Mouse (Mus musculus): ENCODE measurements at regions not wholly inside any gene's neighbourhood (a gene's known extent, or its start where the extent isn't known, plus 50 kb on each side); places are given as distances from the start of the nearest gene placed in this dataset.
A peak's percentile ranks its signal among the peaks of the same experiment; 100 is the strongest.

GRCm38 (mm10) chr14:120135198-120135597 lies 93.0 kb upstream of the Oxgr1 start:
- H3K9ac ChIP-seq, result no peak overlapping the region
- H3K27ac ChIP-seq (replicated peaks), result no peak overlapping the region
- ATAC-seq (ENCODE audit: insufficient read depth), result no peak
- 0 out of 2 replicates have a peak, but pooled peaks cover 4% of the 10 kb centered on the region for H3K4me1 ChIP-seq (replicated peaks)
- H3K4me2 ChIP-seq, result no peak overlapping the region
- H3K9me3 ChIP-seq (replicated peaks), result no peaks in the 10 kb centered on the region
- no peak overlapping the region for H3K4me3 ChIP-seq (replicated peaks)
- no peaks in the 10 kb centered on the region for H3K36me3 ChIP-seq (replicated peaks)
- 36% methylated on average over 5 of the region's 5 CpGs for WGBS (ENCODE audit: insufficient replicate concordance)
- no peaks in the 10 kb centered on the region for H3K27me3 ChIP-seq

- Histone ChIP-seq H3K4me1 (replicated peaks) (0 out of 2 replicates have a peak, but pooled peaks cover 4% of the 10 kb centered on the region), H3K27ac (replicated peaks) (no peak overlapping the region), H3K9me3 (replicated peaks) (no peaks in the 10 kb centered on the region), H3K4me3 (replicated peaks) (no peak overlapping the region), H3K27me3 (no peaks in the 10 kb centered on the region), H3K9ac (no peak overlapping the region), H3K36me3 (replicated peaks) (no peaks in the 10 kb centered on the region), H3K4me2 (no peak overlapping the region)
- no peak for ATAC-seq (ENCODE audit: insufficient read depth)
- WGBS (ENCODE audit: insufficient replicate concordance), result 71% methylated on average over 8 of the region's 8 CpGs
These were observed 94.5 kb upstream of the Oxgr1 start for GRCm38 (mm10) chr14:120136736-120137135.

- Histone ChIP-seq H3K9ac (no peak overlapping the region), H3K27ac (replicated peaks) (0 out of 2 replicates have a peak overlapping the region, but pooled peaks have one; percentile 19), H3K4me2 (peak overlapping the region; percentile 53), H3K4me1 (replicated peaks) (0 out of 2 replicates have a peak, but pooled peaks cover 4% of the 10 kb centered on the region), H3K4me3 (replicated peaks) (peak overlapping the region; percentile 30), H3K27me3 (no peaks in the 10 kb centered on the region), H3K36me3 (replicated peaks) (no peaks in the 10 kb centered on the region), H3K9me3 (replicated peaks) (no peaks in the 10 kb centered on the region)
- ATAC-seq (ENCODE audit: insufficient read depth), result peak; percentile 80
- under 1% methylated on average over 21 of the region's 21 CpGs for WGBS (ENCODE audit: insufficient replicate concordance)
These were observed 95.5 kb upstream of the Oxgr1 start for GRCm38 (mm10) chr14:120137680-120138136.

GRCm38 (mm10) chr14:120138546-120138945 lies 96.3 kb upstream of the Oxgr1 start:
- no peak overlapping the region for H3K4me3 ChIP-seq (replicated peaks)
- 0 out of 2 replicates have a peak, but pooled peaks cover 4% of the 10 kb centered on the region for H3K4me1 ChIP-seq (replicated peaks)
- H3K9me3 ChIP-seq (replicated peaks), result no peaks in the 10 kb centered on the region
- H3K9ac ChIP-seq, result no peak overlapping the region
- no peak overlapping the region for H3K4me2 ChIP-seq
- no peaks in the 10 kb centered on the region for H3K36me3 ChIP-seq (replicated peaks)
- WGBS (ENCODE audit: insufficient replicate concordance), result 49% methylated on average over 5 of the region's 5 CpGs
- H3K27ac ChIP-seq (replicated peaks), result no peak overlapping the region
- no peak for ATAC-seq (ENCODE audit: insufficient read depth)
- H3K27me3 ChIP-seq, result no peaks in the 10 kb centered on the region

DNA sequence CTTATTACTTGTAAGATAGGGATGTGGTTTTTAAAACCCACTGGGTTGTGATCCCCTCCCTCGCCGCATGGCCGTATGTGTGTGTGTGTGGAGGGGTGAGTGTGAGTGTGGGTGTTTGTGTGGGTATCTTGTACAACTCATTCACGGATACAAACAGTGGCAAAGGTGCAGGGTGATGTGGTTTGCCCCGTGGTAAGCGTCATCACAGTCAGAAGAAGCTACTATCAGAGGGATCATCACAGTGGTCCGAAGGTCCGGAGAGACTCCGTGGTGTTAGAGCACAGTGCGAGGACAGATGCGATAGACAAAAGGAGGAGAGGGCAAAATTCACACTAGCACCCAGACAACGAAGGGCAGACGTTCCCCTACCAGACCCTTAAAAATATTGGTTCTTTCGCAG lies 97.0 kb upstream of the Oxgr1 start:
- 77% methylated on average over 14 of the region's 14 CpGs for WGBS (ENCODE audit: insufficient replicate concordance)
- no peaks in the 10 kb centered on the region for H3K27me3 ChIP-seq
- no peak overlapping the region for H3K4me2 ChIP-seq
- H3K36me3 ChIP-seq (replicated peaks), result no peaks in the 10 kb centered on the region
- no peak overlapping the region for H3K27ac ChIP-seq (replicated peaks)
- no peak overlapping the region for H3K9ac ChIP-seq
- H3K9me3 ChIP-seq (replicated peaks), result no peaks in the 10 kb centered on the region
- H3K4me1 ChIP-seq (replicated peaks), result 0 out of 2 replicates have a peak, but pooled peaks cover 4% of the 10 kb centered on the region
- no peak overlapping the region for H3K4me3 ChIP-seq (replicated peaks)
- no peak for ATAC-seq (ENCODE audit: insufficient read depth)

GRCm38 (mm10) chr14:120139671-120140071 lies 97.4 kb upstream of the Oxgr1 start:
- H3K4me3 ChIP-seq (replicated peaks), result no peak overlapping the region
- H3K27ac ChIP-seq (replicated peaks), result no peak overlapping the region
- WGBS (ENCODE audit: insufficient replicate concordance), result 72% methylated on average over 16 of the region's 16 CpGs
- H3K27me3 ChIP-seq, result no peaks in the 10 kb centered on the region
- H3K9me3 ChIP-seq (replicated peaks), result no peaks in the 10 kb centered on the region
- H3K9ac ChIP-seq, result no peak overlapping the region
- 0 out of 2 replicates have a peak, but pooled peaks cover 4% of the 10 kb centered on the region for H3K4me1 ChIP-seq (replicated peaks)
- H3K36me3 ChIP-seq (replicated peaks), result no peaks in the 10 kb centered on the region
- no peak for ATAC-seq (ENCODE audit: insufficient read depth)
- no peak overlapping the region for H3K4me2 ChIP-seq

- H3K9me3 ChIP-seq (replicated peaks), result no peaks in the 10 kb centered on the region
- H3K9ac ChIP-seq, result no peak overlapping the region
- no peak overlapping the region for H3K4me2 ChIP-seq
- WGBS (ENCODE audit: insufficient replicate concordance), result 79% methylated on average over 8 of the region's 8 CpGs
- H3K36me3 ChIP-seq (replicated peaks), result no peaks in the 10 kb centered on the region
- H3K27me3 ChIP-seq, result no peaks in the 10 kb centered on the region
- no peak for ATAC-seq (ENCODE audit: insufficient read depth)
- no peak overlapping the region for H3K27ac ChIP-seq (replicated peaks)
- 0 out of 2 replicates have a peak, but pooled peaks cover 4% of the 10 kb centered on the region for H3K4me1 ChIP-seq (replicated peaks)
- H3K4me3 ChIP-seq (replicated peaks), result no peak overlapping the region
These were observed 98.0 kb upstream of the Oxgr1 start for GRCm38 (mm10) chr14:120140211-120140610.

- 68% methylated on average over 14 of the region's 14 CpGs for WGBS (ENCODE audit: insufficient replicate concordance)
- no peaks in the 10 kb centered on the region for H3K9me3 ChIP-seq (replicated peaks)
- H3K4me2 ChIP-seq, result no peak overlapping the region
- ATAC-seq (ENCODE audit: insufficient read depth), result no peak
- 0 out of 2 replicates have a peak, but pooled peaks cover 4% of the 10 kb centered on the region for H3K4me1 ChIP-seq (replicated peaks)
- no peak overlapping the region for H3K9ac ChIP-seq
- no peak overlapping the region for H3K4me3 ChIP-seq (replicated peaks)
- H3K27me3 ChIP-seq, result no peaks in the 10 kb centered on the region
- H3K36me3 ChIP-seq (replicated peaks), result no peaks in the 10 kb centered on the region
- H3K27ac ChIP-seq (replicated peaks), result no peak overlapping the region
These were observed 98.8 kb upstream of the Oxgr1 start for GRCm38 (mm10) chr14:120140791-120141747.

GRCm38 (mm10) chr14:120142281-120142680 lies 100.0 kb upstream of the Oxgr1 start:
- no peaks in the 10 kb centered on the region for H3K36me3 ChIP-seq (replicated peaks)
- 0 out of 2 replicates have a peak, but pooled peaks cover 4% of the 10 kb centered on the region for H3K4me1 ChIP-seq (replicated peaks)
- WGBS (ENCODE audit: insufficient replicate concordance), result 43% methylated on average over 4 of the region's 4 CpGs
- H3K4me3 ChIP-seq (replicated peaks), result no peak overlapping the region
- no peaks in the 10 kb centered on the region for H3K27me3 ChIP-seq
- no peak overlapping the region for H3K27ac ChIP-seq (replicated peaks)
- no peaks in the 10 kb centered on the region for H3K9me3 ChIP-seq (replicated peaks)
- ATAC-seq (ENCODE audit: insufficient read depth), result no peak
- H3K9ac ChIP-seq, result no peak overlapping the region
- H3K4me2 ChIP-seq, result no peak overlapping the region

DNA sequence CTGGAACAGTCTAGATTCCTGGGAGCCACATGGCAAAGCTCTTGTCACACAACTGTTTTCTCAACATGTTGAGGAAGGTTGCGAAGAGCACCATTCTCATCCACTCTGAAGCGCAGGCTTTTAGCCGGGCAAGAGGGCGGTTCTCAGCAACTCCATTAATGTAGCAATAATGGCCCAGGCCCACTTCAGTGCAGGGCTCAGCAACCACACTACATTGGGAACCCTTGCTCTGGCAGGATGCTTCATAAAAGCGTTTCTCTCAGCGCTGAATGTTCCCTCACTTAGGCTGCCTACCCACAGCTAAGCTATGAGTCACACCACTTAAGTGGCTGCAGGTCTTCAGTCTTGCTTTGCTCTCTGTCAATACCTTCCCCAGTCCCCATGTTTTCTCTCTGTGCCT lies 102.2 kb upstream of the Oxgr1 start:
- ATAC-seq (ENCODE audit: insufficient read depth), result no peak
- no peaks in the 10 kb centered on the region for H3K36me3 ChIP-seq (replicated peaks)
- 77% methylated on average over 6 of the region's 6 CpGs for WGBS (ENCODE audit: insufficient replicate concordance)
- H3K27ac ChIP-seq (replicated peaks), result no peak overlapping the region
- H3K9me3 ChIP-seq (replicated peaks), result no peaks in the 10 kb centered on the region
- H3K4me2 ChIP-seq, result no peak overlapping the region
- no peaks in the 10 kb centered on the region for H3K27me3 ChIP-seq
- H3K4me3 ChIP-seq (replicated peaks), result no peak overlapping the region
- H3K9ac ChIP-seq, result no peak overlapping the region
- H3K4me1 ChIP-seq (replicated peaks), result no peaks in the 10 kb centered on the region

DNA sequence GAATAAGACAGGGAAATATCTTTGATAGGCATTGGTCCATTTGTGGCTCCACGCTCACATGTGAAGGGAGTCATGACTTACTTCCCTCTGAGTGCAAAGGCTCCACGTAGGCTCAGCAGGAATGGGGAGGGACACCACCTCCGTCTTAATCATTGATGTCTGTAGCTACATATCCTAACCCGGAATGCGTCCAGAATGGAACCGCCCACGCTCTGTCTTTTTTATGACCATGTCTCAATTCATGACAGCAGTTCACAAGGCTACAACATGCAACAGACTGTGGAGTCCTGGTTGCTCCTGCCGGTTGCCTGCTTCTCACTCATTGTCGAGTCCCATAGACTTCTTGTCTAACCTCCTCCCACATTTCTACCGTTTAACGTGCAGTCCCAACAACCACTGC lies 104.1 kb upstream of the Oxgr1 start:
- Histone ChIP-seq H3K9ac (no peak overlapping the region), H3K9me3 (replicated peaks) (no peaks in the 10 kb centered on the region), H3K36me3 (replicated peaks) (no peaks in the 10 kb centered on the region), H3K4me1 (replicated peaks) (no peaks in the 10 kb centered on the region), H3K4me3 (replicated peaks) (no peak overlapping the region), H3K27ac (replicated peaks) (no peak overlapping the region), H3K4me2 (no peak overlapping the region), H3K27me3 (no peaks in the 10 kb centered on the region)
- 70% methylated on average over 11 of the region's 11 CpGs for WGBS (ENCODE audit: insufficient replicate concordance)
- ATAC-seq (ENCODE audit: insufficient read depth), result no peak
